Comparison of ENCODE assay signal across 20 mouse cellular contexts in the genomic region with DNA sequence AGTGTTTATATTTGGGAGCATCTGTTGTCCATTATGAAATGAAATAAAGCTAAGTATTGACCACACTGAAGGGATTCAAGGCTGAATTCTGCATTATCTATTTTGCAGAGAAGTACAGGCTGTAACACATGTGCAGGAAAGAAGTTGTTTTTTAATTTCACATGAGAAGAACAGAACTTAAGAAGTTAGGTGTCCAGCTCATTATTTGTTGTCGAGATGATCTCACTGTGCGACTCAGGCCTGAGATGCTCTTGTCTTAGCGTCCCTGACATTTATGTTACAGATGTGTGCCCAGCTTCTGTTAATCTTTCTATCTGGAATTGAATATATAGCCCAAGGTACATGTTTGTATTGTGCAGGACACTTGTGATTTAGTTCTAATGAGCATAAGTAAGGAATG.
A peak's percentile ranks its signal among the peaks of the same experiment; 100 is the strongest.
DNase-seq lines count a peak whose midpoint lies in the region; ATAC-seq and TF ChIP-seq lines count a peak whose summit lies in the region.
"Had no signal": no experiment of that assay in that cellular context is flagged by ENCODE, and none has a peak within 500 bp of the region (broad histone marks: within the 10 kb centered on the region; RNA-seq: fewer than 3 reads in every experiment).

No protein-coding gene starts in this region.

- peaks cover 2% of the 10 kb centered on the region; the same call in 1 of the 2 replicates for H3K36me3 ChIP-seq in heart, adult 2 months (ENCODE audit: control insufficient read depth, insufficient read depth, low read length)
- no peaks in the 10 kb centered on the region for H3K36me3 ChIP-seq in limb, embryonic 14.5 days (ENCODE audit: control insufficient read depth, insufficient read depth, low read length)
- H3K36me3 ChIP-seq in limb, embryonic 10.5 days = no peaks in the 10 kb centered on the region
- H3K36me3 ChIP-seq: embryonic facial prominence, embryonic 12.5 days; embryonic facial prominence, embryonic 15.5 days; forebrain, embryonic 10.5 days; forebrain, embryonic 12.5 days had no signal

- H3K4me3 ChIP-seq in heart, adult 2 months = no peak overlapping the region
- H3K4me3 ChIP-seq in limb, embryonic 14.5 days (replicated peaks; ENCODE audit: low read length) = no peak overlapping the region
- no peak overlapping the region for H3K4me3 ChIP-seq in limb, embryonic 10.5 days
- H3K4me3 ChIP-seq: embryonic facial prominence, embryonic 12.5 days; embryonic facial prominence, embryonic 15.5 days; erythroblast, embryonic 14.5 days; forebrain, embryonic 10.5 days; forebrain, embryonic 12.5 days had no signal

- ATAC-seq in limb, embryonic 14.5 days (ENCODE audit: low FRiP score, low read depth) = no peak
- ATAC-seq: activated CD4-positive, CD25-positive, alpha-beta regulatory T cell, adult 4 months; forebrain, embryonic 14.5 days; forebrain, embryonic 16.5 days; Patski had no signal

- intact Hi-C loops in heart, adult 2 months (cut with DNase I) = loop anchor here (5.0 kb wide), 1 partner anchor 89 kb away; no protein-coding TSS in a partner anchor
- intact Hi-C loops in heart, postnatal 36 days (cut with DNase I) = no loop called here

- no peak for TF ChIP-seq EP300 in heart, adult 2 months (IDR thresholded peaks at IDR 0.05; ENCODE audit: insufficient read depth, low read depth, low read length)

- H3K9me3 ChIP-seq in limb, embryonic 14.5 days (ENCODE audit: control insufficient read depth, low read length) = no peaks in the 10 kb centered on the region
- H3K9me3 ChIP-seq in limb, embryonic 10.5 days (replicated peaks) = no peaks in the 10 kb centered on the region
- H3K9me3 ChIP-seq: embryonic facial prominence, embryonic 12.5 days; embryonic facial prominence, embryonic 15.5 days; forebrain, embryonic 10.5 days; forebrain, embryonic 12.5 days had no signal

- H3K9ac ChIP-seq in heart, adult 2 months (ENCODE audit: low read depth, low read length) = no peak overlapping the region
- no peak overlapping the region for H3K9ac ChIP-seq in limb, embryonic 14.5 days (ENCODE audit: low read depth, low read length, severe bottlenecking)
- H3K9ac ChIP-seq: embryonic facial prominence, embryonic 12.5 days; embryonic facial prominence, embryonic 15.5 days; forebrain, embryonic 12.5 days had no signal

- DNase-seq in heart, adult 2 months = no peak
- DNase-seq in heart, postnatal 36 days = no peak
- peak; percentile 37 for DNase-seq in limb, embryonic 14.5 days (ENCODE audit: low spot score)
- DNase-seq in limb, embryonic 10.5 days (ENCODE audit: low spot score) = no peak
- DNase-seq in NIH3T3 (ENCODE audit: low read depth) = peak; percentile 38
- no peak for DNase-seq in embryo, embryonic 9.5 days (ENCODE audit: extremely low spot score)
- DNase-seq: adrenal gland, adult 8-10 months; adrenal gland, postnatal 14 days; adrenal gland, postnatal 36 days; cerebellum, adult 11-12 months; cerebellum, postnatal 10 days had no signal

- peak overlapping the region; percentile 29; the same call in 1 of the 2 replicates for H3K27ac ChIP-seq in heart, adult 2 months
- no peak overlapping the region for H3K27ac ChIP-seq in limb, embryonic 14.5 days (replicated peaks; ENCODE audit: low read depth, low read length)
- no peak overlapping the region for H3K27ac ChIP-seq in limb, embryonic 10.5 days
- H3K27ac ChIP-seq: embryonic facial prominence, embryonic 12.5 days; embryonic facial prominence, embryonic 15.5 days; forebrain, embryonic 10.5 days; forebrain, embryonic 12.5 days had no signal

- peaks cover 1% of the 10 kb centered on the region; the same call in 1 of the 2 replicates for H3K4me1 ChIP-seq in heart, adult 2 months (ENCODE audit: control insufficient read depth, insufficient read depth, low read length)
- H3K4me1 ChIP-seq in limb, embryonic 14.5 days (ENCODE audit: control insufficient read depth, insufficient read depth, low read length) = 0 out of 2 replicates have a peak, but pooled peaks cover 4% of the 10 kb centered on the region
- H3K4me1 ChIP-seq in limb, embryonic 10.5 days = no peaks in the 10 kb centered on the region
- H3K4me1 ChIP-seq: embryonic facial prominence, embryonic 12.5 days; forebrain, embryonic 10.5 days; forebrain, embryonic 12.5 days had no signal

- H3K79me2 ChIP-seq in heart, adult 2 months (replicated peaks; ENCODE audit: control insufficient read depth, insufficient read depth, low read length) = no peaks in the 10 kb centered on the region

- no peak overlapping the region for H3K4me2 ChIP-seq in limb, embryonic 14.5 days (replicated peaks; ENCODE audit: low read depth, low read length, severe bottlenecking)
- H3K4me2 ChIP-seq: embryonic facial prominence, embryonic 12.5 days; embryonic facial prominence, embryonic 15.5 days; forebrain, embryonic 12.5 days had no signal

- no peak for TF ChIP-seq CTCF in heart, adult 2 months (IDR thresholded peaks at IDR 0.05)

- no peak for TF ChIP-seq POLR2A in heart, adult 2 months (IDR thresholded peaks at IDR 0.05; ENCODE audit: insufficient read depth, low read depth, low read length)
- no peak for TF ChIP-seq POLR2A in limb, embryonic 14.5 days (IDR thresholded peaks at IDR 0.05; ENCODE audit: borderline replicate concordance, extremely low read depth, insufficient read depth, insufficient read length)

- 67% methylated on average over 3 of the region's 3 CpGs for WGBS in heart, adult 2 months
- WGBS in limb, embryonic 14.5 days = 74% methylated on average over 3 of the region's 3 CpGs
- WGBS in limb, embryonic 10.5 days = 90% methylated on average over 3 of the region's 3 CpGs

- H3K27me3 ChIP-seq in heart, adult 2 months (ENCODE audit: control insufficient read depth, insufficient read depth, low read length) = no peaks in the 10 kb centered on the region
- no peaks in the 10 kb centered on the region for H3K27me3 ChIP-seq in limb, embryonic 14.5 days (ENCODE audit: control insufficient read depth, insufficient read depth, low read length)
- H3K27me3 ChIP-seq in limb, embryonic 10.5 days (ENCODE audit: low read depth, poor library complexity, severe bottlenecking) = no peaks in the 10 kb centered on the region
- H3K27me3 ChIP-seq: embryonic facial prominence, embryonic 12.5 days; embryonic facial prominence, embryonic 15.5 days; forebrain, embryonic 12.5 days; Patski had no signal

Comparison
In these comparisons a context has a peak if more than half of its experiments do, and no peak if none do; other contexts are left out.
1. DNase-seq: peak in limb, embryonic 14.5 days (single experiment) and NIH3T3 (single experiment); none in heart, adult 2 months (0 of 2), heart, postnatal 36 days (0 of 2), limb, embryonic 10.5 days (single experiment) and embryo, embryonic 9.5 days (single experiment).